Mouse (Mus musculus) heart, postnatal 4 days (tissue): ENCODE measurements at regions not wholly inside any gene's neighbourhood (a gene's known extent, or its start where the extent isn't known, plus 50 kb on each side); places are given as distances from the start of the nearest gene placed in this dataset.

Source experiments
- DNase-seq: peaks from one replicate; pipeline ENCODE4 v3.0.0; 2021

DNA sequence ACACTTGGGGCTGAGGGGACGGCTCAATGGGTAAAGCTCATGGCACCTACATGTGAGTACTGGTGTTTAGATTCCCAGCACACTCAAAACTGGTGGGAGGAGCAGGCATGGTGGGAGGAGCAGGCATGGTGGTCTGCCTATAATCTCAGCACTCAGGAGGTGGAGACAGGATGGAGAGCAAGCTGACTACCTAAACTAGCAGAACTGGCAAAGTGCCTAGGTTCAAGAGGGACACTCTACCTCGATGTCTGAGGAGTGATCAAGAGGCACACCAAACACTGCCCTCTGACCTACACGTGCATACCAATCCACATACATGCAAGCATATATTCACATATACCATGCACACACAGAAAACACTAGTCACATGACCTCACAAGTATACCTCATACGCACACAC is 150.7 kb upstream of the Klf14 start:
- DNase-seq = no peak

DNA sequence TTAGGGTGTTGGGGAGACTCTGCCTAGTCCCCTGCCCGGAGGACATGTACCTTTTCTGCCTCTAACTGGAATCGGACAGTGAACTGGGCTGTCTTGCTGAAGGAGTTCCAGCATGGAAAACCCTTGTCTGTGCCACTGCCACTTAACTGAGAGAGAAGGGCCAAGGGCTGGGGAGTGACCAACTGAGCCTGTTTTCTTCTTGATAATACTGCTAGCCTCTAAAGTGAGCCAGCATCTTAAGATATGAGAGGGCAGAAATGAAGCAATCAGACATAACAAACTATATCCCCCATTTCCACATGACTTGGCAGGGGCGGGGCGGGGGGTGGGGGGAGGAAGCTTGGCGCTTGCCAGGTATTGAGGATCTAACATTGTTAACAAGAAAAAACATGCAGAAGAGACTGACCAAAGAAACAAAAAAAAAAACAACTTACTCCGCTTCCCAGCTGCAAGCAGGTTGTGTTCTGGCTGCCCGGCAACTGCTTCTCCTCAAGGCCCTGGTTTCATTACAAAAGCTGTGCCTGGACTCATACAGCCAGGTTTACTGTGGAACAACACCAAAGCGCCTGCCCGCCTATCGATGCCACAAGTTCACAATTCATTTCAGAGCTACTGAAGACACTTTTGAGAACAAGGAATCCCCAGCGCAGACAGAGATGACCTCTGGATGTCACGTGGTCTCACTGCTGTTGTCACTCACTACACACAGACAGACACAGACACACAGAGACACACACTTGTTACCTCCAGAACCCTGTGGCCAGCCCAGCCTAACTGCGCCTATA is 153.6 kb upstream of the Klf14 start:
- DNase-seq = no peak

DNA sequence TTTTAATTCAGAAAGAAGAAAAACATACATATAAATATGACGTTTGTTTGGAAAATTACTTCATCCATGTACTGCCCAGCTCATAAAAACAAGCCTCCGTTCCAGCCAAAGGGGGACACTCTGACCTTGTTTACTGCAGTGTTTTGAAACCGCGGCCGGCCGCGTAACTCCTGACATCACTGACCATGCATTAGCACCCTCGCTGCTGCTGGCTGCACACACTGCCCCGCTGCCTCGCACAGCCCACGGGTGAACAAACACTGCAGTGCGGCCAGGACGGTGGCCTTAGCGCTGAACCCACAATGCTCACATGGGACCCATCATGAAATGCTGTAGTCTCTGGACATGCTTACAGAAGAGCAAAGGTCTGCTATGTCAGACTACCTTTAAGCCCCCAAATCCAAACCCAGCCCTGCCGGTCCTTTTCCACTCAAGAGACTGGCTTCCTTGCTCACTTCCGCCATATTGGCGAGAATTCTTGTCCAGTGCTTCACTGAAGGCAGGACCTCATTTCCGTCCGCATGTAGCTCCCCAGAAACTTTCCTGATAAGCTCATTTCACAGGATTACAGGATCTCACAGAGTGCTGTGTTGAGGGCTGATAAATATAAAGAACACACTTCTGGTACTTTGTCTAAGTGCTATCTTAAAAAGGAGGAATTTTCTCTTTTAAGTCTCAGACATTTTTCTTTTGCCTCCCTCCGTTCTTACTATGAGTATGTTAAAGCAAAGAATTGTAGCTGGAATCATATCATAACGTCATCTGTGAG is 154.9 kb upstream of the Klf14 start:
- no peak for DNase-seq

DNA sequence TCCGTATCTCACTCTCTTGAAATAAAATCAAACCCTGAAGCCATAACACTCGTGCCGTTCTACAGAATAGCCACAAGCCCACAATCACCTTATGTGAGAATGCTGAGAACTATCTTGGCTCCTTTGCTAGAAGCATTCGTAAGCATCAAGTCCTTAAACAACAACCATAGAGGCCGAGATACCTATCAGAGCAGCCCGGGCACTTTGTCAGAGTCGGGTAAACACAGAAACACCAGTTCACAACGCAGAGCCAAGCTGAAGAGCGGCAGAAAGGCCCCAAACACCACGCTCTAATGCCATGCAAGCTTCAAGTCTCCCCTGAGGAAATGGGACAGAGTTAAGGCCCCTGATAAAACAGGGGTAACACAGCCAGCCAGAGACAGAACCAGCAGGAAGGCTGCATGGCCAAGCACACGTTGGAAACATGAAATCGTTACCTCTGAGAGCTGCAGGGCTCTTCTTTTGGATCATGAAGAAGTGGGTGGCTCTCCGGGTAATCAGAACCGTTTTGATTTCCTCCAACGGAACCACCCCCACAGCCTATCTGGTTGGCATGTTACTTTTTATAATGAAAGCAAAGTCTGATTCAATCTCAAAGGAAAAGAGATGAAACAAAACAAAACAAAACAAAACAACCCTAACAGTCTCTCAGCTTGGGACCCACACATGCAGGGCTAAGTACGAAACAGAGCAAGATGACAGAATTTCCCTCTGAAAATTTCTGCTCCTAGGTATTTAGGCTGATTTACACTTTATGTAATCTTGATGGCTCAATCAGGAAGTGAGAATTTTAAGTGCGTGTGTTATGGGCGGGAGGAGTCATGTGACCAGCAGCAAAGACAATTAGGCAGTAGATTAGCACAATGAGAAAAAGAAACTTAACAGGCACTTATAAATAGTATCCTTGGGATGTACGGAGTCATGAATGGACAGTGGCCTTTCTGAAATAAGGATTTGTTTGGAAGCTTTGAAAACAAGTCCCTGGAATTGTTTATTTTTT is 155.8 kb upstream of the Klf14 start:
- no peak for DNase-seq

DNA sequence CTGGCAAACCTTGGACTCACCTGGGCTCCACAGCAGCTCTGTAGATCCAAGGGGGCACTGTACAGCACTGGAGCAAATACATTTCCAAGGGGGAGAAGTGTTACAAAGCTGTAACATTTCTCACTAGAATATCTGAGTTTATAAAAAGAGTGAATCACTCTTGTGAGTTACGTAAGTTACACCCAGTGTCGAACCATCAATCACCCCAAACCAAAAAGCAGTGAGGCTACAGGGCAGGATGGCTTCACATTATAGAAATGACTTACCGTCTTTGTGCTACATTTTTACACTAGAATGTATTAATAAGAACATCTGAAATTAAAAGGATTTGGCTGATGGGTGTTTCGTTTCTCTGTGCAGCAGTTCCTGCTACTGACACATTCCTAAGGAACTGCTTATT is 156.7 kb upstream of the Klf14 start:
- no peak for DNase-seq

DNA sequence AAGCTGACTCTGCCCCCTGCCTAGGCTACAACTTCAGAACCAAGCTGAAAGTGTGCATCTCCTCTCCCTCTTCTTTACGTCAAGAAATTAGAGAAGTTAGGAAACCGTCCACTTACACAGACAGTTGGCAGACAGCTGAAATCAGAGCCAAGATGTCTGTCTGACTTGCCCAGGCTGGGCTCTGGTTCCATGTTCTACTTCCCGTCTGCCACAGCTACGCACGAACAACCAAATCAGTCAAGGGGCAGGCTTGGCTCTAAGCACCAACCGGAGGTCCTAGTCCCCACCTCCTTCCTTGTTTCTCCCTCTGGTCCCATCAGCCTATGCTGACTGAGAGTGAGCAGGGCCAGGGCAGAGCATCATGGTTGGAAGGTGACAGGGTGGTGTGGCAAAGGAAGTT is 157.5 kb upstream of the Klf14 start:
- DNase-seq = no peak

DNA sequence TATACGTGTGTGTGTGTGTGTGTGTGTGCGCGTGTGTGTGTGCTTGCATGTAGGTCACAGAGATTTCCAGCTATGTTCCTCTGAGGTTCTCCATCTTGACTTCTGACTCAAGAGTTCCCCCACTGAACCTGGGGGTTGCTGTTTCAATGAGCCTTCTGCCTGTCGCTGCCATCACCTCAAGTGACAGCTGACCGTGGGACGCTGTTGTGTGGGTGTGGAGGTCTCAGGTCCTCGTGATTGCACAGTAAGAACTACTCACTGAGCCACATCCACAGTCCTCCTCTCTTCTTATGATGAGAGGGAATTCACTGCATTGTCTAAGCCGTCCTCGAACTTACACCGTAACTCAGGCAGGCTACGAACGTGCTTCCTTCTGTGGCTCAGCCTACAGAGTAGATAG is 158.8 kb upstream of the Klf14 start:
- no peak for DNase-seq

DNA sequence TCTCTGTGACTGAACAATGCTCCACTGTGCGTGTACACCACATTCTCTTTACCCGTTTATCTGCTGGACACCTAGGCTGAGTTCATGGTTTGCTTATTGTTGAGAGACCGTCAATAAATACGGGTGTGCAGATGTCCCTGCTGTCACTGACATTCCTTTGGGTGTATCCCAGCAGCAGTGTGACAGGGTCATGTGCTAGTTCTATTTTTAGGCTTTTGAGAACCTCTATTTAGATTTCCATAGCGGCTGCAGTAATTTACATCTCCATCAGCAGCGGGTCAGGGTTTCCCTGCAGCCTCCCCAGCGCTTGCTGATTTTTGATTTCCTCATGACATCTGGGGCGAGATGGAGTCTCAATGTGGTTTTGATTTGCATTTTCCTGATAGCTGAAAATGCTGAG is 162.1 kb upstream of the Klf14 start:
- no peak for DNase-seq

DNA sequence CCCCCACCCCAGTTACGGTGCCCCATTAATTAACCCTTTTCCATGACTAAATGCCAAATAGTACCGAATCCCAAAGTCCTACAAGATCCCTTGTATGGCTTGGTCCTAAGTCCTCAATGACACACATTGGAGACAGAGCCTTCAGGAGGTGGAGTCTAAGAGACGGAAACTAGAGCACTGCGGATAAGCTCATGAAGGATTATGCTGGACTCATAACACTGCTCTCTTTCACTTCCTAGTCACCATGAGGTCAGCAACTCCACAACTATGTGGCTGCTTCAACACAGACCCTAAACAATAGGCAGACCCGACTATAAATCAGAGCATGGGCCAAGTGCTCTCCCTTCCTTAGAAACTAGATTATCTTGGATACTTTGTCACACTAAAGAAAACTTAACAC is 164.0 kb upstream of the Klf14 start:
- no peak for DNase-seq

DNA sequence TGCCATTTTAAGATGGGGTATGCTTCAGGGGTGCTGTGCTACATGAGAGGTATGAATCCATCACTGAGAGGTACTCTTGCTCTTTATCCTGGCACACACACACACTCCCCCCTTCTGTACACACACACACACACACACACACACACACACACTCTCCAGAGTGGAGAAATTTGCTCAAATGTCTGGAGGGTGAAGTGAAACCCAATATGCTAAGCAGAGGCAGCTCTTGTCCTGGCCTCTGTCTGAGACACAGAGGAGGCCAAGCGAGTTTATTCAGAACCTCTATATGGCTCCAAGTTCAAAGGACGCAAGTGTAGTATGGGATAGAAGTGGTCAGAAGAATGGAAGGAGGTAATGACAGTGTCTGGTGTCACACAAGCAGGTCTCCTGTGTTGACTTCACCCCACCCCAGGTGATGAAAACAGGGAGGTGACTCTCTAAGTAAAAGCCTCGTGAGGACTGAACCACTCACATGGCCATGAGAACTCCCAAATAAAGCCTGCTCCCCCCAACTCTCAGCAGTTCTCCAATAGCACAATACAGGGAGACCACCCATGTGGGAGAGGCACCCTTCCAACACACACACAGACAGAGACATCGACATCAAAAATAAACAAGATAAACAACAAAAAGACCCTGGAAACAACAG is 164.6 kb upstream of the Klf14 start:
- DNase-seq = no peak

DNA sequence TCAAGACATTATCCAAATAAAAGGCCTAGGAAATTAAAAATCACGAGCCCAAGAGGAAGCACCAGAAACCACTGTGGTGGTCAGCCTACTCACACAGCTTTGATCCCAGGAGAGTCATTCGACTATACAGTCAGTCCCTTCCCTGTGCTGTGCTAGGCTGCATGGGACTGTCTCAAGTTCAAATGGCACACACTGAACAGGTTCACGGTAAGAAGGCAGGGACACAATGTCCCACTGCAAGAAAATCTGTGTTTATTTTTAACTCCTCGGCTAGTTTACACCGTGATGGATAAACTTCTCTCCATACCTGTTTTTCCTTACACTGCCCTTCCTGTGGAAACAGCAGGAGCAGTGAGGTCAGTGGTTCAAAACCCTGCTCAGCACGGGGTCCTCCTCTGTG is 165.2 kb upstream of the Klf14 start:
- DNase-seq = no peak

DNA sequence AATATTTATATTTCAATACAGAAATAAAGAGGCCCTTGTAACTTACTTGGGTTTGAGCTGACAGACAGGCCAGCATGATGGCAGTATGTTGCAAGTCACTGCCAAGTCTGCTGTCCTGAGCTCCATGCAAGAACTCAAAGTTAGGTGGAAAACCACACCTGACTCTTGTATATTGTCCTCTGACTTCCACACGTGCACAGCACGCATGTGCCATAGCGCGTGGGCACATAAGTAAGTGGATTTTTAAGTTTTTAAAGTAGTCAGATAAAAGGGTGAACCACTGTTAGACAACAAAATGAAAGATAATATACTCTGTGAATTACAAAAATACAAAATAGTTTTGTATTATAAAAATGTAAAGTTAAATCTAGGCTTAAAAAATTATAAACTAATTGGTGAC is 166.0 kb upstream of the Klf14 start:
- DNase-seq = no peak

DNA sequence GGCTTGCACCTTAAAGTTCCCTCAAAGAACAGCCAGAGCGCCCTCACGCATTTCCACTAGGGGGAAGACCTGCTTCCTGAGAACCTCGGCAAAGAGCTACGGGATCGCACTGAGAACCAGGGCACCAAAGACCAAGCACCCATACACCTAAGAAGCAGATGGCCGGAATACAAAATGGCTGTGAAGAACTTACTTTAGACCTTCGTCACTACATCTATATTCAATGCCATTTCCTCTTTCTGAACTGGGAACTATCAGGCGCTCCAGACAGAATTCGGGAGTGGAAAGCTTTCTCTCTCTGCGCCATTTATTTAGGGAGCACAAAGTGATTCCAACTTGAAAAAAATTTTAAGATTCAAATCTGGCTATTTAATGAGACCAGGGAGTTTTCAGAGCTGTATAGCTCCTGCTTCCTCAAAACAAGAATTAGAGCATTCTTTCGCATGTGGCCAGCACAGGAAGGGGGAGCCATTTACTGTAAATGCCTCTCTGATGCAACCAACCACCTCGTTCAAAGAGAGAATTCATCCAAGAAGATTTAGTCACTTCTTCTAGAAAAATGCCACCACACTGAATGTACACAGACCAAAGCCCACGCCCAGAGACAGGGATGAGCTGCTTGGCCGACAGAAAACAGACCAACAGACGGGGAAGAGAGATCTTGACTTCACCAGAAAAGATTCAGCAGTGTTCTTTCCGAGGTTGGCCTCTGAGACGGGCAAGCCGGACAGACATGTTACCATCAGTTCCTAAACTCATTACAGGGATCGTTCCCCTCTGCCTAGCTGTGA is 166.6 kb upstream of the Klf14 start:
- peak; percentile 51 for DNase-seq

DNA sequence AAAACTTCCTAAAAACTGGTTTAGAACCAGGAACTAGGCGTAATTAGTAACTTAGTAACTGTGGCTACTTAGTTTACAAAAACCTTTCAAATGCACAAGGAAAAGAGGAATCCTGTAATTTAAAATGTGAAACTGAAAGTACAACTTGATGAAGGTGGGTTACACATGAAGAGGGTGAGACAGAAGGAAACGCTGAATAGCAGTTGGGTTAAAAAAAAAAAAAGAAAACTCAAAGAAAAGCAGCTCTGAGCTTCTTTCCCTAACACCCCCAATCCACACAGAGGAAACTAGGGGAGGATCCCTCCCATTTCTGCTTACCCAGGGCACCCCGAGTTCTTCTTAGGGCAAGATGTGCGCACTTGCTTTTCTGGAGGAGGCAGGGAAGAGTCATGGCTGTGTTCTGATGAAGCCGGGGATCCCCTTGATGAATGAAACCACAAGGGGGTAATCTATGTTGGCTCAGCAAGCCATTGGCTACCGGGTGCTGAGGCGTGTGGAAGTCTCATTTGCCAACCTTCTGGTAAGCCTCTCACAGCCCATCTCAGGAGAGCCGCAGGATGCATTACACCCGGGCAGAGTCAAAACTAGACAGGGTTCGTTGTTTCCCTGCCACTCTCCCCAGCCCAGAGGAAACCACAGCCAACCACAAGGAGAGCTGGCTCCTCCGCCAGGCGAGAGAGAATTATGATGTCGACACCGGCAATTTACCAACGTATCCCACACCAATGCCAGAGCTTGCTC is 167.4 kb upstream of the Klf14 start:
- DNase-seq = no peak

DNA sequence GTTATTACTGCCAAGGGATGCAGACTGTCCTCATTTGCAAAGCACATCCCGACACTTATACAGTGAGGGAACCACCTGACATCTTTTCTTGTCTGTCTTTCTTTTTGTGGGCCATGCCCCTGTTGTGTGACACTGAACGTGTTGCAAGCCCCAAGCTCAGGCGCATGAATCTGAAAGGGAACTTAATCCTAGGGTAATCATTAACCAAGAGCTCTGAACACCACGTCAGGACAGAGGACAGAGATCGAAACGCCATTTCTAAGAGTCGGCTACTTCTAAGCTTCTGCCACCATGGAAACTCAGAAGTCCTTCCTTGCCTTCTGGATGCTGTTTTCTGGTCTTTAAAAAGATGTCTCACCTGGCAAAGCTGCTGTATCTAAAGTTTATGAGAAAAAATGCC is 170.3 kb upstream of the Klf14 start:
- DNase-seq = no peak

DNA sequence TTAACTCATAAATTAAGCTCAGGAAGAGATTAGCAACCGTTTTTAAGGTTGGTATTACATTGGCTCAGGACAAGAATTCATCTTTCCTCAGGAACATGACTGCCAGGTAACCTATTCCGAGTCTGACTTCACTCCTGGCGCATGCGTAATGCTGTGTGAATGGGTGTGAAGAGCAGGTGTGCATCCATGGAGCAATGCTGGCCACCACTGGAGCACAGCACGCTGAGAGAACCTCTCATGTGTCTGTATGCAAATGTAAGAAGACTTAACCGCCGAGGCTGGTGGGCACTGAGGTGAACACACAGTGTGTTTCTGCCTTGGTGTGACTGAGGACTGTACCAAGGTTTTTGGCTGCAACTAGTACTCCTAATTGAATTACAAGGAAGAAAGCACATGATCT is 171.1 kb upstream of the Klf14 start:
- no peak for DNase-seq

DNA sequence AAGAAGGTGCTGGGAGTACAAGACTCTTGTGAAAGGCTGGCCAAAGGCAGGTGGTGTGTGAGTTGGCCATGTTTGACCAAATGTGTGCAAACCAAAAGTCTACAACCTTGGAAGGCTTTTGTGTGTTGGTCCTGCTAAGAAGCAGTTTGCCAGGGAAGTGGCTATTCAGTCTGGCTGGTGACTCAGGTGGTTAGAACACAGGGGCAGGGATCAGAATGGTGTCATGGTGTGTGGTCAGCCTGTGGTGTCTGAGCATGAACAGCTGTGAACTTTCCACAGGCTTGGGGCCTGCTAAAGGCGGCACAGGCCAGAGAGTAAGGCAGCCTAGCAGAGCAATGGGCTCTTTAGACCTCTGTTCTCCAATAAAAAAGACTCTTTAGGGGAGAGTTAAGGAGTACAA is 171.6 kb upstream of the Klf14 start:
- DNase-seq = no peak

DNA sequence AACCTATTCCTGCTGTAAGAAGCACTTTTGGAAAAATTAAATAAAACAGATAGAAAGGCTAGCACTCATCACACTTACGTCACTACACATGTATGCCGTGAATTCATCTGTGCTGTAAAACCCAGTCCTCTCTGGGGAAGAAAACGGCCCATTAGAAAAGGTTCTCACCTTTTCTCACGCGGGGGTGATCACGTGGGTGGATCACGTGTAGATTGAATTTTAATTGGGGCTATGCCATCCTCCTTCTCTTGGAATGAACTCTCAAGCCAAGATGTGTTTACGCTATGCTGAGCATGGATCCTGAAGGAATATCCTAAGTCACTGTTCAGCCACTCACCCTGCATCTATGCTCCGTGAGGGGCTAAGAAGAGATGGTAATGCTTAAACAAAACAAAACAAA is 172.8 kb upstream of the Klf14 start:
- DNase-seq = no peak

DNA sequence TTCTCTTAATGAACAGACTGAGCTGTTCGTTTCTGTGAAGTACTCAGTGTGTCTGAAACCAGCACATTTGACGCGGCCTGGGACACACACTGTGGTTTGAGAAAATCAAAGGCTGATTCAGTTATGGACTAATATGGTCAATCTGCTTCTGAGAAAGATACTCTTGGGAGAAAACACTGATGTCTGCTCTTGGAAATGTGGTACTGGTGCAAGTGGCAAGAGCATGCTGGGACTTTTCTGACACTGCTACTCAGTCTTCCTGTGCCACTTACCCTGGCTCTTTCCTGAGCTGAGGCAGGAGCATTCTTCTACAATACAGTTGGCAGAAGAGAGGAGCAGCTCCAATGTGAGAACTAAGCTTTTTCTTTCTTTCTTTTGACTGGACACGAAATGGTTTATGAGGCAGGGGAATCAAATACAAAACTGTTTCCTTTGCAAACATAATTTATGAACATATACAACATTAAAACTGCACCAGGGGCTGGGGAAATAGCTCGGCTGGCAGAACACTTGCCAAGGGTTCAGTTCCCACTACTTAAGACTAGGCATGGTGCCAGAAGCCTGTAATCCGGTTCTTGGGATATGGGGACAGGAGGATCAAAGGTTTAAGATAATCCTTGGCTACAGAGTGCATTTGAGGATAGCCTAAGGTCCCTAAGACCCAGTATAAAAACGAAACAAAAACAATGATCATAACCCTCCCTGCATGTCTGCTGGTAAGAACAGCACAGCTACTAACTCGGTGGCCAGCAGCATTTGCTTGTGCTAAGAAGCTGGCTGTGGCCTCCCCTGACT is 173.7 kb upstream of the Klf14 start:
- no peak for DNase-seq
